Mouse (Mus musculus): ENCODE data around the gene Fam43b. TPM values are rescaled to one million over a fixed set of nuclear protein-coding genes. Genes with fewer than 3 reads are reported as not detected.
"Not testable (repeated sequence)": the region's sequence is repeated elsewhere in the genome, so short reads cannot be mapped to it uniquely, and the experiment has no call there.

The Fam43b gene
- polyA plus RNA-seq (2017; shearing (Covaris generic)), result not detected

DNA sequence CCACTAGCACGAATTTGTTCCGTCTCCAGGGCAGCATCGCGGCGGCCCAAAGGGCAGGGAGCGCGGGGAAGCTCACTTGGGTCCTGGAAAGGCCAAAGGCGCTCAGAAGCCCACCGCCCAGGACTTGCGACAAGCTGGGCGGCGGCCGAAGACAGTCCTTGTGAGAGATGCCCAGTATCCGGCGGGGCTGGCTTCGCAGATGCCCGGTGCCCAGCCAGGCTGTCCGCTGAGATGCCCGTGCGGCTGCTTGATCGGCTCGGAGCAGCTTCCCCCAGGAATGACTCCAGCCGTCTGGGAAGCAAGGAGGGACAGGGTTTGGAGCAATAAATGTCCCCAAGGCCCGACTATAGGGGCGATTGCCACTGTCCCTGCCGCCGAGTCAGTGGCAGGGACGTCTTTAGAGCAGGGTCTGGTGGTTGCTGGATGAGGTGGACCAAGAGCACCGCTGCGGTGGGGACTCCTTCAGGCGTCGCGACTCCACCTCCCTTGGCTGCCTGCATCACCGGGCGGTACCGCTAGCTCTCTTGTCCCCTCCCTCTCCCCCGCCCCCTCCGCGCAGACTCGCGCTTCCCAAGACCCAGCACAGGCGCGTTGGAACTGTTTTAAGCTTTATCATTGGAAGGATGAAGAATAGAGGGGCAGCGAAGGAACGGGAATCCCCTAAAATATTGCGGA lies at the start of gene Fam43b:
TSS of gene Fam43b (minus strand) at position 558 of the 675 bp plus-strand sequence.
- ATAC-seq, result no peak

GRCm38 (mm10) chr4:138444941-138445340 lies 48.6 kb upstream of the Fam43b start:
- ATAC-seq, result no peak

GRCm38 (mm10) chr4:138440062-138440461 lies 43.7 kb upstream of the Fam43b start:
- ATAC-seq, result no peak

GRCm38 (mm10) chr4:138434347-138435316 lies 38.3 kb upstream of the Fam43b start, which contains the start of gene Mul1:
Mul1 (plus strand) TSS chr4:138434671.
- ATAC-seq, result peak; percentile 92

DNA sequence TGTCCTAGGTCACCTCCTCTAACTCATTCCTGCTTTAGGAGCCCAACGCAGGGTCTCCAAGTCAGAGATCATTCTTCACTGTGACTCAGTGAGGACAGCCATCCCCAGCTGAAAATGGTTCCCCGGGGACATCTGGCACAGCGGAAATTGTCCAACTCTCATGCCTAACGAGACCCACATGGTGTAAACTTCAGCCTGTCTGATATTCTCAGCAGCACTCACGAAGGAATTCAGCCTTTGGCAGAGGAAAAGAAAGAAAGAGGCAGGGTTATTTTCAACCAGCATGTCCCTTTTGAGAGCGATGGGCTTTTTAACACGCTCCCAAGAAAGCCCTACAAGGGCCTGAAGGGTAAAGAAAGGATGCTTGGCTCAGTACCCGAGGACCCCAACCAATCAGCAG lies 35.0 kb upstream of the Fam43b start:
- ATAC-seq, result no peak

DNA sequence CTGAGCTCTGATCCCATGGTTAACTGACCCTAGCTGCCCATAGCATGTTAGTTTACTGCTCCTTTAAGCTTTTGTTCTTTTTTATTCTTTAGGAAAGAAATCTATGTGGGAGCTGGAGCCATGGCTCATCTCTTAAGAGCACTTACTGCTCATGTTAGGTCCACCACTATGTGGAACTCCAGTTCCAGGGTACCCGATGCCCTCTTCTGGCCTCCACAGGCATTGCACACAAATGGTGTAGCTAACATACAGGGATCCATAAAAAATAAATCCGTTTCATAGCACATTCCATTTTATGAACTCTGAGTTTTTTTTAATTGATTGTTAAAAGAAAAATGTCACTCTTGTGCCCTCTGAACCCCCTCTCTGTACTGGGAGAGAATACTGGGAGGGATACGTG lies 33.5 kb upstream of the Fam43b start:
- ATAC-seq, result no peak

GRCm38 (mm10) chr4:138426778-138427705 lies 30.7 kb upstream of the Fam43b start:
- ATAC-seq, result peak; percentile 69

- ATAC-seq, result not testable (repeated sequence)
These were observed 29.3 kb upstream of the Fam43b start for GRCm38 (mm10) chr4:138425604-138426003.

DNA sequence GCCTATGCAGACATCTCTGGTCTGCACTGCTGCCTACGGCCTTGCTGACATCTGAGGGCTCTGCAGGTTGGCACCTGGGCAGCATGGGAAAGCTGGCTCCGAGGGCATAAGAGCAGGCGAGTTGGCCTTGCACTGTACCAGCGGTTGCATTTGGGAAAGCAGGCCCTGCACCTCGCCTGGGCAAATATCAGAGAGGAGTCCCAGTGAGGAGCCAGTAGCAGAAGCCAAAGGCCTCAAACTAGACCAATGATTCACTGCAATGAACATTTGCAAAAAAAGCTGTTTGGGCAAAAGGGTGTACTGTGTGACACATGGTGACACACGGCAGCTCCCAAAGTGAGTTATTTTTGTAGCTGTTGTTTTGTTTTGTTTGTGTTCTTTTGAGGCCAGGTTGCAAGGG lies 28.7 kb upstream of the Fam43b start:
- no peak for ATAC-seq

- ATAC-seq, result no peak
These were observed 22.1 kb upstream of the Fam43b start for GRCm38 (mm10) chr4:138418340-138418957.

DNA sequence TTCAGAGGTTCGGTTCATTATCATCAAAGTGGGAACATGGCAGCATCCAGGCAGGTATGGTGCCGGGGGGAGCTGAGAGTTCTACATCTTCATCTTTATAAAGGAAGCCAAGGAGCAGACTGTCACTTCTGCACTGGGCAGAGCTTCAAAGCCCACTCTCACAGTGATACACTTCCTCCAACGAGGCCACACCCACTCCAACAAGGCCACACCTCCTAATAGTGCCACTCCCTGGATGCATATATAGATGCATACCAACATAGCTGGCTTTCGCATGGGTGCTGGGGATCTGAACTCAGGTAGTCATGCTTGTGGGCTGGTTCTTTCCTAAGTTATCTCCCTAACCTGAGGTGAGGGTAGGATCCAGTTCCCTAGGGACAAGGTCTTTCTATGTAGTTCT lies 21.6 kb upstream of the Fam43b start:
- ATAC-seq, result no peak

DNA sequence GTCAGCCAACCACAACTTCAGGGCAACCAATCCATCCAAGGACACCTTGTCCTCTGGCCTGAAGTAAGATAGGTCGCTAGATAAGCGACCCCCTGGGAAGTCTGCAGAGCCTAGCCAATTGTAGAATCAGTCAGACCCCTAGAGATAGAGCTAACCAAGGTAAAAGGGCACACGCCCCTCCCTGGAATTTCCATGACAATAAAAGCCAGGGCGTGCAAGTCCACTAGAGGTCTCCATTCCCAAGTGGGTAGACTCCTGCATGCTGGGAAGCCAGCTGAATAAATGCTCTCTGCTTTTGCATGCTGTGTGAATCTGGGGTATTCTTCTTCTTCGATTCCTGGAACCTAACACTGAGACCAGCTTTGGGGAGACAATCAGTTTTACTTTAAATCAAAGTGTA lies 20.1 kb upstream of the Fam43b start:
- ATAC-seq, result no peak

DNA sequence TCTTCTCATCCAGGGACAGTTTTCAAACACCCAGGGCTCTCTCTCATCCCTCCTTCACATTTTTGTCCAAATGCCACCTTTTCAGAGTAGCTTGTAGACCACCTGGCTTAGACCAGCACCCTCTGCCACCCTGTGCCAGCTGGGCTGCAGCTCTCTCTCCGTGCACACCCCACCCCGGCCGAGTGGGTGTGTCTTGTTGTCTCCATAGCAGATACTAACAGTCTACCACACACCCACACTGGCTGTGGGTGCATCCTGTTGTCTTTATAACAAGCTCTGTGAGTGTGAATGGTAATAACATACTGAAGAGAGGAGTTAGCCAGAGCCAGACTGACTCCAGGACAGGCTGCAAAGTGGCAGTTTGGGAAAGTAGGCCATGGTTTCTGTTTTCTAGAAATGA lies 19.7 kb upstream of the Fam43b start:
- ATAC-seq, result no peak

GRCm38 (mm10) chr4:138414725-138415124 lies 18.4 kb upstream of the Fam43b start:
- no peak for ATAC-seq

GRCm38 (mm10) chr4:138411504-138412121 lies 15.3 kb upstream of the Fam43b start:
- no peak for ATAC-seq

DNA sequence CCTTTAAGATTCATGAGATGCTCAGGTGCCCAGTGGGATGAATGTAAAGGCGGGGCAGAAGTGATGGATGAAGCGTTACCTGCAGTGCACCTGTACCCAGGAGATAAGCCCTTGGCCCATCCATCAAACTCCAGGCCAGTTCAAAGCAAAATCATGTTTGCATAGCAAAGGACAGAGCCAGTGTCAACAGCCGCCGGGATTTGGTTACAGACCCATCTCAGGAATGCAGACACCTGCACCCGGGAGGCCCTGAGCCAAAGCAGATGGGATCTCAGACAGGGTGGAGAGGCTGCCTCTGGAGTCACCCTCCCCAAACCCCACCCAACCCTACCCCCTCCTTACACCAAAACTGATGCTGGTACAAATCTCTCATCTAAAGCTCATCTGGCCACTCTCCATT lies 14.7 kb upstream of the Fam43b start:
- ATAC-seq, result no peak

DNA sequence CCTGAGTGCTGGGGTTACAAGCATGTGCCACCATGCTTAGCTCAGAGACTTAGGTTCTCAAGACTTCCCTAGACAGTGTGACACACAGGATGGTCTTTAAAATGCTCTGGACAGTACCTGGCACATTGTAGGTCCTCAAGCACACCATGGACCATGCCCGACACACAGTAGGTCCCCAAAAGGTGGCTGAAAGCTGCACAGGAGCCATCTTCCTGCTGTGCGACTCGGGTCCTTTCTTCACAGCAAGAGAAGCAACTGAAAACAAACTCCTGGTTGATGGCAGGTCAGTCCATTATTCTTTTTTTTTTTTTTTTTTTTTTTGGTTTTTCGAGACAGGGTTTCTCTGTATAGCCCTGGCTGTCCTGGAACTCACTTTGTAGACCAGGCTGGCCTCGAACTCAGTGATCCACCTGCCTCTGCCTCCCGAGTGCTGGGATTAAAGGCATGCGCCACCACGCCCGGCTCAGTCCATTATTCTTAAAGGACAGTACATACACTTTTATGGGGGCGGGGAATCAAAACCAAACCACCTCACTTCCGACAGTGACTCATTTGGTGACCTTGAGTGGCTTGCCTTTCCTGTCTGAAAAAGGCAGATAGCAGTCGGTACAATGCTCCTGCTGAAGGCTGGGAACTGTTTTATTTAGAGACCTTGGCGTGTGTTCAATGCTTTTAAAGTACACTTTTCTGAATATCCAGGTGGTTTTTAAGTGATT lies 11.3 kb upstream of the Fam43b start:
- peak; percentile 61 for ATAC-seq

GRCm38 (mm10) chr4:138404806-138405205 lies 8.5 kb upstream of the Fam43b start:
- no peak for ATAC-seq

DNA sequence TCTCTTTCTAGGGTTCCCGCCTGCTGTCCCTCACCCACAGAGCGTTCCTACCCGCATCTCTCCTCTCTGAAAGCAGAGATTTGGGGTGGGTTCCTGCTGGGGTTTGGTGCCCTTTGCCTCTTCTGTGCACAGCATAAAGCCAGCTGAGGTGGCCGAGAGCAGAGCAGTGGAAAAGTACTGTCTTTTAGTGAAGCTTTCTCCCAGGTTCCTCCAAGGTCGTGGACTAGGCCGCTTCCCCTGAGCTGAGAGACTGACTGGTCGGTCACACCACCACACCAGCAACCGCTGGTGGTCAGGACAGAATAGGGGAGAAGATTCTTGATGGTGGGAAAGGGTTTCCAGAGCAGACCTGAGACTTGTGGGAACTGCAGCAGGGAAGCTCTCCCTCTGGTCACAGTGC lies 383 bp upstream of the Fam43b start:
- no peak for ATAC-seq

GRCm38 (mm10) chr4:138395087-138395970 lies 999 bp downstream of the Fam43b start:
- ATAC-seq, result no peak
